ENCODE assay signal across 12 mouse cellular contexts in the genomic region with DNA sequence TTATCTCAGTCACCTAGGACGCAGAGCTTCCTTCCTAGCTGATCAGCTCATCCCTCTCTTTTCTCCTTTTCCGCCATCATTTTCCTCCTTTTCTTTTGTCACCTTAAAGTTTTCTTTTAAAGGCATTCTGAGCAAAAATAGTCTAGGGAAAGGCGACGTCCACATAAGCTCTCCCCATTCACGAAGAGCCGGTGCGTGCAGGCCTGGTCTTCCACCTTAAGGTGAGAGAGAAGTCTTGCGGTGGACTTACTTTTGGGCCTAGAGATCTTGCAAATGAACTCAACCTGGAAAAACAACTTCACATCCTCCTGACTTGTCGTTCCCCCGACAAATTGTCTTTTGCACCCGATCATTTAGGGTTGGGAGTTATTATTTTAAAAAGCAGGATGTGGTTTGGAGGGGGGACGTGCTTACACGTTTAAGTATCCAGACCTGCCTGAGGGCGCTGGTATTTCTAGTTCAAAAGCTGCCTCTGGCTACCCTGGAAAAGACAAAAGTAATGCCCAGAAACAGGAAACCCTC. TPM values are rescaled to one million over a fixed set of nuclear protein-coding genes. Genes with fewer than 3 reads are reported as not detected.
DNase-seq lines count a peak whose midpoint lies in the region; ATAC-seq and TF ChIP-seq lines count a peak whose summit lies in the region.
"Had no signal": no experiment of that assay in that cellular context is flagged by ENCODE, and none has a peak within 500 bp of the region (broad histone marks: within the 10 kb centered on the region; RNA-seq: fewer than 3 reads in every experiment).

No protein-coding gene starts in this region.

- H3K4me3 ChIP-seq in heart, embryonic 10.5 days: peak overlapping the region; percentile 62
- peak overlapping the region; percentile 62 for H3K4me3 ChIP-seq in midbrain, embryonic 10.5 days
- H3K4me3 ChIP-seq in midbrain, postnatal 0 days (ENCODE audit: low read depth, low read length): no peak overlapping the region
- peak overlapping the region; percentile 9; the same call in 1 of the 2 replicates for H3K4me3 ChIP-seq in forebrain, postnatal 0 days (ENCODE audit: low read depth, low read length)
- H3K4me3 ChIP-seq: stomach, embryonic 15.5 days had no signal

- 1% methylated on average over 14 of the region's 14 CpGs for WGBS in heart, embryonic 10.5 days
- 1% methylated on average over 14 of the region's 14 CpGs for WGBS in midbrain, embryonic 10.5 days
- 4% methylated on average over 14 of the region's 14 CpGs for WGBS in midbrain, postnatal 0 days
- 6% methylated on average over 14 of the region's 14 CpGs for WGBS in forebrain, postnatal 0 days

- no peaks in the 10 kb centered on the region for H3K36me3 ChIP-seq in heart, embryonic 10.5 days
- no peaks in the 10 kb centered on the region for H3K36me3 ChIP-seq in midbrain, embryonic 10.5 days
- no peaks in the 10 kb centered on the region for H3K36me3 ChIP-seq in midbrain, postnatal 0 days (ENCODE audit: insufficient read depth, low read length)
- H3K36me3 ChIP-seq in forebrain, postnatal 0 days (ENCODE audit: insufficient read depth): peaks cover 4% of the 10 kb centered on the region; the same call in 1 of the 2 replicates
- H3K36me3 ChIP-seq: stomach, embryonic 15.5 days had no signal

- no peak overlapping the region for H3K4me2 ChIP-seq in midbrain, postnatal 0 days (ENCODE audit: low read depth, low read length, poor library complexity, severe bottlenecking)
- peak overlapping the region; percentile 46 for H3K4me2 ChIP-seq in forebrain, postnatal 0 days (ENCODE audit: low read depth)
- H3K4me2 ChIP-seq: stomach, embryonic 15.5 days had no signal

- no peak for TF ChIP-seq CTCF in midbrain, postnatal 0 days (IDR thresholded peaks at IDR 0.05)
- no peak for TF ChIP-seq CTCF in forebrain, postnatal 0 days (IDR thresholded peaks at IDR 0.05; ENCODE audit: low read depth)

- H3K27me3 ChIP-seq in heart, embryonic 10.5 days (ENCODE audit: insufficient read depth, poor library complexity, severe bottlenecking): peaks cover 95% of the 10 kb centered on the region
- peaks cover 100% of the 10 kb centered on the region for H3K27me3 ChIP-seq in midbrain, embryonic 10.5 days (ENCODE audit: low read depth, poor library complexity, severe bottlenecking)
- peaks cover 45% of the 10 kb centered on the region for H3K27me3 ChIP-seq in midbrain, postnatal 0 days (ENCODE audit: insufficient read depth, low read length)
- H3K27me3 ChIP-seq in forebrain, postnatal 0 days (ENCODE audit: insufficient read depth, low read length): peaks cover 39% of the 10 kb centered on the region; the same call in 1 of the 2 replicates

- H3K4me1 ChIP-seq in heart, embryonic 10.5 days: peaks cover 58% of the 10 kb centered on the region
- peaks cover 76% of the 10 kb centered on the region for H3K4me1 ChIP-seq in midbrain, embryonic 10.5 days
- no peaks in the 10 kb centered on the region for H3K4me1 ChIP-seq in midbrain, postnatal 0 days (ENCODE audit: insufficient read depth, low read length)
- no peaks in the 10 kb centered on the region for H3K4me1 ChIP-seq in forebrain, postnatal 0 days (ENCODE audit: insufficient read depth)

- no peaks in the 10 kb centered on the region for H3K9me3 ChIP-seq in heart, embryonic 10.5 days
- H3K9me3 ChIP-seq in midbrain, embryonic 10.5 days (replicated peaks): no peaks in the 10 kb centered on the region
- H3K9me3 ChIP-seq in midbrain, postnatal 0 days (ENCODE audit: low read length): no peaks in the 10 kb centered on the region
- no peaks in the 10 kb centered on the region for H3K9me3 ChIP-seq in forebrain, postnatal 0 days (ENCODE audit: low read length)
- H3K9me3 ChIP-seq: stomach, embryonic 15.5 days had no signal

- DNase-seq in heart, embryonic 10.5 days (ENCODE audit: low spot score): no peak
- no peak for DNase-seq in heart, postnatal 25 days (ENCODE audit: low spot score)
- no peak for DNase-seq in midbrain, embryonic 10.5 days (ENCODE audit: low spot score)
- no peak for DNase-seq in midbrain, postnatal 0 days (ENCODE audit: low spot score)
- peak; percentile 53 for DNase-seq in forebrain, postnatal 0 days
- peak; percentile 66 for DNase-seq in naive thymus-derived CD4-positive, alpha-beta T cell, adult 2 months (ENCODE audit: low read depth)
- DNase-seq in right cerebral cortex, postnatal 36 days (ENCODE audit: low spot score in 2 of 2): no peak
- DNase-seq in left cerebral cortex, postnatal 36 days (ENCODE audit: low spot score in 2 of 2): no peak
- DNase-seq: adrenal gland, adult 8-10 months; lung, postnatal 14 days had no signal

- H3K27ac ChIP-seq in heart, embryonic 10.5 days: no peak overlapping the region
- H3K27ac ChIP-seq in midbrain, embryonic 10.5 days (replicated peaks): 0 out of 2 replicates have a peak overlapping the region, but pooled peaks have one; percentile 28
- H3K27ac ChIP-seq in midbrain, postnatal 0 days (ENCODE audit: low read depth, low read length): no peak overlapping the region
- peak overlapping the region; percentile 67 for H3K27ac ChIP-seq in forebrain, postnatal 0 days (ENCODE audit: low read depth, low read length)
- H3K27ac ChIP-seq: stomach, embryonic 15.5 days had no signal

- no peak for ATAC-seq in midbrain, postnatal 0 days (ENCODE audit: low FRiP score)
- no peak for ATAC-seq in forebrain, postnatal 0 days

- no peak overlapping the region for H3K9ac ChIP-seq in midbrain, postnatal 0 days (replicated peaks; ENCODE audit: low read length, poor library complexity, severe bottlenecking)
- H3K9ac ChIP-seq in forebrain, postnatal 0 days: 0 out of 2 replicates have a peak overlapping the region, but pooled peaks have one; percentile 18
- H3K9ac ChIP-seq: stomach, embryonic 15.5 days had no signal

- intact Hi-C loops in heart, postnatal 25 days (cut with DNase I): loop anchor here (5.0 to 10.0 kb wide), 5 partner anchors 295 to 1733 kb away; partner anchors contain the start of genes Hoxd13 and Pdk1
- intact Hi-C loops in left cerebral cortex, postnatal 36 days (cut with DNase I): loop anchor here (5.0 to 10.0 kb wide), 2 partner anchors 1415 to 1728 kb away; no protein-coding TSS in a partner anchor

RNA-seq across cellular contexts. Expression of gene Sp9, which starts 1.6 kb away (rescaled TPM):
- polyA plus RNA-seq in heart, embryonic 10.5 days (2016; fragmentation: Nextera tagmentation; extraction: Ambion mirVana): not detected in 2 replicates
- not detected for total RNA-seq in heart, postnatal 25 days (2021)
- polyA plus RNA-seq in midbrain, embryonic 10.5 days (2016; fragmentation: Nextera tagmentation; extraction: Ambion mirVana): 1.5 and 1.8 TPM in 2 replicates
- total RNA-seq in midbrain, postnatal 0 days (2014; rRNA removed): 2.3 and 3.3 TPM in 2 replicates
- polyA plus RNA-seq in midbrain, postnatal 0 days (2015; fragmentation: Nextera tagmentation; extraction: Ambion mirVana): 1.7 and 2.0 TPM in 2 replicates
- total RNA-seq in forebrain, postnatal 0 days (2014; rRNA removed): 12.8 and 18.1 TPM in 2 replicates
- polyA plus RNA-seq in forebrain, postnatal 0 days (2015; fragmentation: Nextera tagmentation; extraction: Ambion mirVana): 7.7 and 9.8 TPM in 2 replicates
- 1 to 10 TPM; 2.8 to 4.6 TPM for total RNA-seq in left cerebral cortex, postnatal 36 days (2021)
- total RNA-seq: adrenal gland, adult 8-10 months; heart, postnatal 4 days had no signal

RNA-seq across cellular contexts. Expression of gene Scrn3, which starts 42.3 kb away (rescaled TPM):
- polyA plus RNA-seq in heart, embryonic 10.5 days (2016; fragmentation: Nextera tagmentation; extraction: Ambion mirVana): 15.1 and 16.6 TPM in 2 replicates
- 10 to 100 TPM; 19.0 to 21.7 TPM for total RNA-seq in heart, postnatal 25 days (2021)
- 12.4 and 12.7 TPM in 2 replicates for polyA plus RNA-seq in midbrain, embryonic 10.5 days (2016; fragmentation: Nextera tagmentation; extraction: Ambion mirVana)
- 4.2 and 5.7 TPM in 2 replicates for total RNA-seq in midbrain, postnatal 0 days (2014; rRNA removed)
- polyA plus RNA-seq in midbrain, postnatal 0 days (2015; fragmentation: Nextera tagmentation; extraction: Ambion mirVana): 5.4 and 6.5 TPM in 2 replicates
- 5.1 and 6.8 TPM in 2 replicates for total RNA-seq in forebrain, postnatal 0 days (2014; rRNA removed)
- polyA plus RNA-seq in forebrain, postnatal 0 days (2015; fragmentation: Nextera tagmentation; extraction: Ambion mirVana): 4.5 and 5.3 TPM in 2 replicates
- total RNA-seq in left cerebral cortex, postnatal 36 days (2021): 10 to 100 TPM; 16.3 to 18.4 TPM

RNA-seq across cellular contexts. Expression of gene Cir1, which starts 42.4 kb away (rescaled TPM):
- polyA plus RNA-seq in heart, embryonic 10.5 days (2016; fragmentation: Nextera tagmentation; extraction: Ambion mirVana): 9.7 and 12.0 TPM in 2 replicates
- total RNA-seq in heart, postnatal 25 days (2021): 10 to 100 TPM; 13.4 to 14.7 TPM
- 14.0 and 19.0 TPM in 2 replicates for polyA plus RNA-seq in midbrain, embryonic 10.5 days (2016; fragmentation: Nextera tagmentation; extraction: Ambion mirVana)
- 4.1 and 7.4 TPM in 2 replicates for total RNA-seq in midbrain, postnatal 0 days (2014; rRNA removed)
- polyA plus RNA-seq in midbrain, postnatal 0 days (2015; fragmentation: Nextera tagmentation; extraction: Ambion mirVana): 32.1 and 36.3 TPM in 2 replicates
- 9.5 and 10.6 TPM in 2 replicates for total RNA-seq in forebrain, postnatal 0 days (2014; rRNA removed)
- 29.3 and 30.3 TPM in 2 replicates for polyA plus RNA-seq in forebrain, postnatal 0 days (2015; fragmentation: Nextera tagmentation; extraction: Ambion mirVana)
- 10 to 100 TPM; 24.3 to 28.3 TPM for total RNA-seq in left cerebral cortex, postnatal 36 days (2021)

RNA-seq across cellular contexts. Expression of gene Ola1, which starts 51.4 kb away (rescaled TPM):
- polyA plus RNA-seq in heart, embryonic 10.5 days (2016; fragmentation: Nextera tagmentation; extraction: Ambion mirVana): 73.2 and 80.8 TPM in 2 replicates
- total RNA-seq in heart, postnatal 25 days (2021): 10 to 100 TPM; 44.6 to 48.3 TPM
- 92.1 and 103 TPM in 2 replicates for polyA plus RNA-seq in midbrain, embryonic 10.5 days (2016; fragmentation: Nextera tagmentation; extraction: Ambion mirVana)
- total RNA-seq in midbrain, postnatal 0 days (2014; rRNA removed): 49.9 and 50.2 TPM in 2 replicates
- polyA plus RNA-seq in midbrain, postnatal 0 days (2015; fragmentation: Nextera tagmentation; extraction: Ambion mirVana): 87.3 and 91.7 TPM in 2 replicates
- 68.4 and 78.9 TPM in 2 replicates for total RNA-seq in forebrain, postnatal 0 days (2014; rRNA removed)
- 87.4 and 97.2 TPM in 2 replicates for polyA plus RNA-seq in forebrain, postnatal 0 days (2015; fragmentation: Nextera tagmentation; extraction: Ambion mirVana)
- 100 to 1,000 TPM; 101 to 103 TPM for total RNA-seq in left cerebral cortex, postnatal 36 days (2021)

Comparison
In these comparisons a context has a peak if more than half of its experiments do, and no peak if none do; other contexts are left out.
1. H3K27ac ChIP-seq: peak in midbrain, embryonic 10.5 days (single experiment) and forebrain, postnatal 0 days (single experiment); none in heart, embryonic 10.5 days (single experiment) and midbrain, postnatal 0 days (single experiment).
2. DNase-seq: peak in forebrain, postnatal 0 days (single experiment) and naive thymus-derived CD4-positive, alpha-beta T cell, adult 2 months (single experiment); none in heart, embryonic 10.5 days (single experiment), heart, postnatal 25 days (single experiment), midbrain, embryonic 10.5 days (single experiment), midbrain, postnatal 0 days (single experiment), right cerebral cortex, postnatal 36 days (0 of 2) and left cerebral cortex, postnatal 36 days (0 of 2).